Comparison of ENCODE assay signal across 10 mouse cellular contexts in the genomic region with DNA sequence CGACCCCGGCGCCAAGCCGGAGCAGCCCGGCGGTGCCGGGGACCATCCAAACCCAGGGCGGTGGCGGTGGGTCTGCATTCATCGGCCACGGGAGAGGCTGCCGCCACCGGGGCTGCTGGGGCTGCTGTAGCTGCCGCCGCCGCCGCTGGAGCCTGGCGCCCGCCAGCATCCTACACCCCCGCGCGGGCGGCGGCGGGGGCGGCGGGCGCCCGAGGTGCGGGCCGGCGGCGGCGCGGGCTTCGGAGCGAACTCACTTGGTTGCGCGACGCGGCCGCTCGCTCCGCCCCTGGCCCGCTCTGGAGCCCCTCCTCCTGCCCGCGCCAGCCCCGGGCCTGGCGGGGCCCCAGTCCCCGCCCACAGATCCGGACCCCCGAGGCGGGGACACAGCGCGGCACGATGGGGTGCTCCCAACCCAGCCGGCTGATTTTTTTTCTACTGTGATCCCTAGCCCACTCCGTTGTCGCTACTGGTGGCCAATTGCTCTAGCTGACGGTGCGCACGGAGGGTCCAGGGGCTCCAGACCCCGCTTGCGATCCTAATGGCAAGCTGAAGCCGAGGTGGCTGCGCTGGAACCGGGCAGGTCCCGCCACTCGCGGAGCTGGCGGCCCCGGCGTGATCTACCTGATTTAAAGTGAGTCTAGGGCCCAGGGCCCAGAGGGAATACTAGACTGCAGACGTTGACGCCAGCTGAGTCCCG. TPM values are rescaled to one million over a fixed set of nuclear protein-coding genes. Genes with fewer than 3 reads are reported as not detected.
DNase-seq lines count a peak whose midpoint lies in the region; ATAC-seq lines count a peak whose summit lies in the region.
"Had no signal": no experiment of that assay in that cellular context is flagged by ENCODE, and none has a peak within 500 bp of the region (broad histone marks: within the 10 kb centered on the region; RNA-seq: fewer than 3 reads in every experiment).

A gene (minus strand): TSS at position 246 of the 697 bp plus-strand sequence.

- no peaks in the 10 kb centered on the region for H3K36me3 ChIP-seq in kidney, embryonic 14.5 days (ENCODE audit: control insufficient read depth, insufficient read depth, low read length)
- H3K36me3 ChIP-seq in embryonic facial prominence, embryonic 12.5 days, result no peaks in the 10 kb centered on the region
- H3K36me3 ChIP-seq in midbrain, embryonic 14.5 days (ENCODE audit: control insufficient read depth, insufficient read depth, low read length), result no peaks in the 10 kb centered on the region

- peak within 1 kb of the TSS; percentile 99 for H3K4me2 ChIP-seq in kidney, embryonic 14.5 days (replicated peaks; ENCODE audit: low read depth, low read length)
- H3K4me2 ChIP-seq in embryonic facial prominence, embryonic 12.5 days (replicated peaks), result peak within 1 kb of the TSS; percentile 100
- peak within 1 kb of the TSS; percentile 98 for H3K4me2 ChIP-seq in midbrain, embryonic 14.5 days (ENCODE audit: low read length)

- peaks cover 27% of the 10 kb centered on the region for H3K27me3 ChIP-seq in kidney, embryonic 14.5 days (ENCODE audit: control insufficient read depth, insufficient read depth, low read length)
- H3K27me3 ChIP-seq in embryonic facial prominence, embryonic 12.5 days, result peaks cover 38% of the 10 kb centered on the region
- no peaks in the 10 kb centered on the region; the same call in 1 of the 2 replicates for H3K27me3 ChIP-seq in midbrain, embryonic 14.5 days (ENCODE audit: control insufficient read depth, insufficient read depth, low read length)
- H3K27me3 ChIP-seq: Patski had no signal

- peak within 1 kb of the TSS; percentile 52 for H3K4me3 ChIP-seq in kidney, embryonic 14.5 days (ENCODE audit: low read length)
- H3K4me3 ChIP-seq in embryonic facial prominence, embryonic 12.5 days, result peak within 1 kb of the TSS; percentile 56
- peak within 1 kb of the TSS; percentile 56 for H3K4me3 ChIP-seq in midbrain, embryonic 14.5 days (replicated peaks; ENCODE audit: low read depth, low read length)

- H3K4me1 ChIP-seq in kidney, embryonic 14.5 days (ENCODE audit: control insufficient read depth, insufficient read depth, low read length), result peaks cover 9% of the 10 kb centered on the region; the same call in 1 of the 2 replicates
- peaks cover 4% of the 10 kb centered on the region; the same call in 1 of the 2 replicates for H3K4me1 ChIP-seq in embryonic facial prominence, embryonic 12.5 days
- H3K4me1 ChIP-seq in midbrain, embryonic 14.5 days (ENCODE audit: control insufficient read depth, insufficient read depth, low read length), result peaks cover 7% of the 10 kb centered on the region; the same call in 1 of the 2 replicates

- H3K9me3 ChIP-seq in kidney, embryonic 14.5 days (ENCODE audit: control insufficient read depth, low read length), result no peaks in the 10 kb centered on the region
- H3K9me3 ChIP-seq in embryonic facial prominence, embryonic 12.5 days, result no peaks in the 10 kb centered on the region
- H3K9me3 ChIP-seq in midbrain, embryonic 14.5 days (ENCODE audit: control insufficient read depth, low read length), result no peaks in the 10 kb centered on the region

- no peak within 1 kb of the TSS for H3K27ac ChIP-seq in kidney, embryonic 14.5 days (ENCODE audit: low read depth, low read length)
- no peak within 1 kb of the TSS for H3K27ac ChIP-seq in embryonic facial prominence, embryonic 12.5 days
- H3K27ac ChIP-seq in midbrain, embryonic 14.5 days (replicated peaks; ENCODE audit: low read depth, low read length), result peak within 1 kb of the TSS; percentile 74

- ATAC-seq in kidney, embryonic 14.5 days (ENCODE audit: low FRiP score, low TSS enrichment), result peak; percentile 78
- ATAC-seq in embryonic facial prominence, embryonic 12.5 days (ENCODE audit: insufficient number of reproducible peaks, insufficient read depth, low FRiP score, low TSS enrichment), result peak; percentile 67; the same call in 1 of the 2 replicates
- ATAC-seq in midbrain, embryonic 14.5 days (ENCODE audit: low FRiP score, low TSS enrichment), result peak; percentile 75

- WGBS in kidney, embryonic 14.5 days, result 1% methylated on average over 30 of the region's 76 CpGs
- WGBS in embryonic facial prominence, embryonic 12.5 days, result under 1% methylated on average over 42 of the region's 76 CpGs
- under 1% methylated on average over 59 of the region's 76 CpGs for WGBS in midbrain, embryonic 14.5 days

- DNase-seq in kidney, adult 11 months, result no peak
- peak; percentile 44 for DNase-seq in brain, adult 2 months (ENCODE audit: low read depth, low spot score)
- peak; percentile 22 to 26 for DNase-seq in layer of hippocampus, postnatal 14 days (ENCODE audit: low spot score in 2 of 2)
- peak; percentile 85 for DNase-seq in midbrain, embryonic 14.5 days
- DNase-seq in natural killer cell, adult 2 months (ENCODE audit: low spot score in 2 of 2), result no peak
- no peak for DNase-seq in ovary, postnatal 14 days (ENCODE audit: low spot score)

- H3K9ac ChIP-seq in kidney, embryonic 14.5 days (ENCODE audit: low read depth, low read length), result peak within 1 kb of the TSS; percentile 29; the same call in 1 of the 2 replicates
- H3K9ac ChIP-seq in embryonic facial prominence, embryonic 12.5 days, result peak within 1 kb of the TSS; percentile 49
- H3K9ac ChIP-seq in midbrain, embryonic 14.5 days (replicated peaks; ENCODE audit: low read length), result peak within 1 kb of the TSS; percentile 71

RNA-seq across cellular contexts. Expression of the gene that starts here (rescaled TPM):
- 0.91 and 1.5 TPM in 2 replicates for polyA plus RNA-seq in kidney, embryonic 14.5 days (2014; fragmentation: Nextera tagmentation; extraction: Ambion mirVana)
- 3.2 and 3.3 TPM in 2 replicates for polyA plus RNA-seq in embryonic facial prominence, embryonic 12.5 days (2016; fragmentation: Nextera tagmentation; extraction: Ambion mirVana)
- total RNA-seq in layer of hippocampus, postnatal 14 days (2021), result 10 to 100 TPM; 13.6 to 15.3 TPM
- 18.7 and 24.2 TPM in 2 replicates for polyA plus RNA-seq in midbrain, embryonic 14.5 days (2014; fragmentation: Nextera tagmentation; extraction: Ambion mirVana)
- total RNA-seq: liver, adult 2 months had no signal
- polyA plus RNA-seq: liver, adult 2 months had no signal

Comparison
In these comparisons a context has a peak if more than half of its experiments do, and no peak if none do; other contexts are left out.
1. DNase-seq: peak in brain, adult 2 months (single experiment), layer of hippocampus, postnatal 14 days (2 of 2) and midbrain, embryonic 14.5 days (single experiment); none in kidney, adult 11 months (single experiment), natural killer cell, adult 2 months (0 of 2) and ovary, postnatal 14 days (single experiment).
2. Peak in every context shown above with its lines, with median percentiles within 50 percentile points of each other: ATAC-seq, H3K4me2 ChIP-seq, H3K4me3 ChIP-seq and H3K9ac ChIP-seq.